Mouse (Mus musculus) layer of hippocampus, adult 18-20 months (tissue): Measurements from ENCODE around the gene Zfp541. TPM values are rescaled to one million over a fixed set of nuclear protein-coding genes. Genes with fewer than 3 reads are reported as not detected.

Source experiments
- DNase-seq, 2 experiments: peaks; one replicate each; pipeline ENCODE4 v3.0.0; 2022; ENCODE audit warnings: low spot score in 2 of 2
- total RNA-seq, 2 experiments: library from RNA; stranded (reverse); gene quantifications; 2 replicates each; pipeline ENCODE4 v1.2.3; 2021

Gene Zfp541
- total RNA-seq, 2 experiments from 2014 or later, result 0.41 to 0.89 TPM

DNA sequence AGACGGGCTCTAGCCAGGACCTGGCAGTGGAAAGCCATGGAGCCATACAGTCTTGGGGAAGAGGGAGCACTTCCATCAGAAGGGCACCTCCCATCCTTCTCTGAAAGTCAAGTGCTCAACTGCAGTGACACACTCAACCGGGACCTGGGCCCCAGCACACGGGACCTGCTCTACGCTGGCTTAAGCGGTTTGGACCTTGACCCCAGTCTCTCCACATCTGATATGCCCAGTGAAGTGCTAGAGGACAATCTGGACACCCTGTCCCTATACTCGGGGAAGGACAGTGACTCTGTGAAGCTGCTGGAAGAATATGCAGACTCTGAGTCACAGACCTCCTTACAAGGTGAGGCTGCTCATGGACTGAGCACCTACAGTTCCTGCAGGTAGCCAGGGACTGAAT, 10.3 kb downstream of the Zfp541 start:
- no peak for DNase-seq

DNA sequence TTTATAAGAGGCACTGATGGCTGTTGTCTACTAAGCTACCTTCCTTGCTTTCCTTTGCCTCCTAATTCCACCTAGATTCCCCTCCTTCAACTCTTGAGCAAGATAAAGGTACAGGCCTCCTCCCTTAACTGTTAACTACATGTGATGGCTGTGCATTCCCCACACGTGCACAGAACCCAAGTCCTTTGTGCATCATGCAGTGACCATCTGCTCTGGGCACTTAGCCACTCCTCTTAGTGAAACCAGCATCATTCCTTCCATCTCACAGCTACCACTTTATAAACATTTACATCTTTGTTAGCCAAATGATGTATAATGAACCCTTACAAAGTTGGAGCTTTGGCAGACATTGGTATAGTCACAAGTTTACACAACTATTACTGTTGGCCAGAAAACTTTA, 18.3 kb downstream of the Zfp541 start:
- no peak for DNase-seq

DNA sequence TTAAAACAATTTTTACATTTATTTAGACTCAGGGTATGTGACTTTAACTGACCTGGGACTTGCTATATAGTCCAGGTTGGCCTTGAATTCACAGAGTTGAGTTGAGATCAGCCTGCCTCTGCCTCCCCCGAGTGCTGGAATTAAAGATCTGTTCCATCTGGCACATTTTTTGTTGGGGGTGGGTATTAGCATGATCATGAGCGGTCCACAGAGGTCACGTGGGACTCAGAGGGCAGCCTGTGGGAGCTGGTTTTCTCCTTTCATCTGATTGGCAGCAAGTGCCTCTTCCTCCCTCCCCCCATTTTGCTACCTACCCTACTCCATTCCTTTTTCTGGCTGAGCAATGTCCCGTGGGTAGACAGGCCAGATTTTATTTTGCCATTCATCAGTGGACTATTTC, 19.0 kb downstream of the Zfp541 start:
- DNase-seq, result no peak

DNA sequence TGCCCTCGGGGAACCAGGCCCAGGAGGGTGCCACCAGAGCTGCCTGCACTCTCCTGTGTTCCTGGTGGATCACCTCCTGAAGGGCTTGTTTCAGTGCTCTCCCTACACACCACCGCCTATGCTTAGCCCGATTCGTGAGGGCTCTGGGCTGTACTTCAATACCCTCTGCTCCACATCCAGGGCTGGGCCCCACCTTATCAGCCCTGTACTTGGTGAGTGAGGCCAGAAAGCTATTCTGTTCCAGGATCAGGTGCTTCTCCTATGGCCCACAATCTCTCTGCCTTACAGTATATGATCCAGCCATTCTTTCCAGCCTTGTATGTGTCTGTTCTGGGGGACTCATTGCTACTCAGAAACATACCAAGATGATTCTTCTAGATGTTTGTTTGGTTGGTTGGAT, 21.7 kb downstream of the Zfp541 start:
- no peak for DNase-seq

DNA sequence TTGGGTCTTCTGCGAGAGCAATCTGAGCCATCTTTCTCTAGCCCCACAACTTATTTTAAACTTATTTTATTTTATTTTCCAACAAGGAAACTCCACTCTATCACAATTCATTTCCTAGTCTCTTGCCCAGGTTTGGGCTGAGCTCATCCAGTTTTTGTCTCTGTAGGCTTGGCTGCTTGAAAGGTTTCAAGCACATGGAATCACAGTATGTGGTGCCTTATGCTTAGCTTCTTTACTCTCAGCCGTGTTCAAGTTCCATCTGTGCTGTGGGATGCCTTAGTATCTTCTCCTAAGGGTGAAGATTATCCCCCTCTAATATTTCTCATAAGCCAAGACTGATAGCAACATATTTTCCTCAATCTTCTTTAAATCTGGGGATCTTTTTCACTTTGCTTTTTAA, 26.0 kb downstream of the Zfp541 start:
- peak in 1 of 2 experiments; percentile 75 for DNase-seq

DNA sequence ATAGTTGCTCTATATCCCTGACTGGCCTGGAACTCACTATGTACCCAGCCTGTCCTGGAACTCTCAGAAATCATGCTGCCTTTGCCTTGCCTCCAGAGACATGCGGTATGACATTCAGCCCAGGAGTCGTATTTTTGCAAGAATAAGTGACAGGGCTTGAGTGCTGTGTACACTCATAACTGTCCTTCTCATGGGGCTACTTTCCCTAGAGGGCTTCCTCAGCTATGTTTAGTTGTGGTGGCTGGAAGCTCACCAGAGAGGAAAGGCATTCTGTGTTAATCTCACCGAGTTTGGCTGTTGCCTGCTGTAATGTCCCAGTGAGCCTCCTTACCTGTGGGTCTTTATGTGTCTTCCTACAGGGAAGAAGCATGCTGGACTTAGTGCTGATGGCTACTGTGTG, 33.0 kb downstream of the Zfp541 start:
- DNase-seq, result no peak

DNA sequence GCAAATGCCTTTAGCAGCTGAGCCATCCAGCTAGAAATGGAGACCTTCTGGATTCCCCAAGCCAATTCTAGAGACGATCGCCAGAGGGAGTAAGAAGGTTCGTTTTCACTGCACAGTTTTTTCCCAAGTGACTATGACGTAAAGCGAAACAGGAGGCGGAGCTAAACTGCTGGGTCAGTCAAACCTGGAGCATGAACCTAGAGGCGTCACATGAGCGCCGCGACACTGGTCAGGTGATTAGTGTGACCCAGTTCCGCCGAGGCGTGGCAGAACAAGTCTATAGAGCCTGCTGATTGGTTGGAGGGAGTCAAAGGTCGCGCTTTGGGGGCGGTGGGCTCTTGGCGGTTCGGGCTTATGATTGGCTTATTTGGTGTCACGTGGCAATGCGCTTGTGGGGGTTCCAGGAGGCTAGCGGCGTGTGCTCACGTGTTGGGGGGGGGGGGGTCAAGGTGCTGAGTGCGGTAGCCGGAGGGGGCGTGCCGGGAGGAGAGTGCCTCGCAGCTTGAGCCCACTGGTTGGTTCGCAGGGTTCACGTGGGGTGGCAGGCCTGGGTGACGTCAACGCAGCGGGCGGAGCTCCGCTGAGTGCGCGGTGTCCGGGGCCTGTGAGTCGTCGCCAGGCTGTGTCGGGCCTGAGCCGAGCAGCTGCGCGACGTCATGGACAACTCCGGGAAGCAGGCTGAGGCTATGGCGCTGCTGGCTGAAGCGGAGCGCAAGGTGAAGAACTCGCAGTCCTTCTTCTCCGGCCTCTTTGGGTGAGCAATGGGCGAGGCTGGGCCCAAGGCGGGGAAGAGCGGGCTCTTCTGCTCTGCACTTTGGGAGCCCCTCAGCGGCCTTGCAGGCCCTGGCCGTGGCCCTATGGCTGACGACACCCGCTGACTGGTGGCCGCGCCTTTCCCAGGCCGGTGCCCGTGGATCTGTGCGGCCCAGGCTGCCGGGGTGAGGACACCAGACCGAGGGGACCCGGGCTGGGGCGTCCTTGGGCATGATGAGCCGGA, 36.7 kb downstream of the Zfp541 start, which contains the start of gene Napa:
Napa (plus strand) TSS at position 438 of the 997 bp plus-strand sequence.
- DNase-seq, result peak; percentile 99 to 100

DNA sequence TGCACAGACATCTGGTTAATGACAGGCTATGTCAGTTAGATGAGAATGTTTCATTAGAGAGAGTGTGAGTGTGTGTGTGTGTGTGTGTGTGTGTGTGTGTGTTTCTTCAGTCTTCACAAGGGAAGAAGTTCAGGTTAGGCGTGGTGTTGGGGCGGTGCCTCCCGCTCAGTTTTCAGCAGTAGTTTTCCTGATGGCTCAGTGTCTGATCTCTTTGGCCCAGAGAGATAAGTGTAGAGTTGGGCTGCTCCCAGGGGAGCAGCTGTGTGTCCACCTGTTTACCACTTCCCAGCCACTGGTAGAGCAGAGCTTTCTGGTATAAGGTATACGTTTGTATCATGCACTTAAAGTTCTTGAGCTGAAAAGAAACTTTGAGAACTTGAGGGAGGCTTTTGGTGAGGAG, 38.3 kb downstream of the Zfp541 start:
- no peak for DNase-seq

DNA sequence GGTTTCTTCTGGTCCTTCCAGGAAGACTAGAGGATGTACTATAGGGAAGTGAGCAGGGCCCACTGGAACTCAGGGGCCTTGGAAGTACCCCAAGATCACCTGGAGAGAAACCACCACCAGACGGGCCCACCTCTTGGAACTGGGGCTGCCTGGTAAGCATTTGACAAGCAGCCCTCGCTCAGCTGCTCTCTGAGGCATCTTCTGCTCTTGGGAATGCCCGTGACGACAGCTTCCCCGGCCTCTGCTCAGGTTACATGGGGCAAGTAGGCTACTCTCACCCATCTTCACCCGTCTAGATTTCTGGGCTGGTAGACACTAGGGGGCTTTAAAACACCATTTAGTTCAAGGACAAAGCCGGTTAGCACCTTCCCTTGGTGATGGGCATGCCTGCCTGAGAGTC, 39.5 kb downstream of the Zfp541 start:
- DNase-seq, result no peak

DNA sequence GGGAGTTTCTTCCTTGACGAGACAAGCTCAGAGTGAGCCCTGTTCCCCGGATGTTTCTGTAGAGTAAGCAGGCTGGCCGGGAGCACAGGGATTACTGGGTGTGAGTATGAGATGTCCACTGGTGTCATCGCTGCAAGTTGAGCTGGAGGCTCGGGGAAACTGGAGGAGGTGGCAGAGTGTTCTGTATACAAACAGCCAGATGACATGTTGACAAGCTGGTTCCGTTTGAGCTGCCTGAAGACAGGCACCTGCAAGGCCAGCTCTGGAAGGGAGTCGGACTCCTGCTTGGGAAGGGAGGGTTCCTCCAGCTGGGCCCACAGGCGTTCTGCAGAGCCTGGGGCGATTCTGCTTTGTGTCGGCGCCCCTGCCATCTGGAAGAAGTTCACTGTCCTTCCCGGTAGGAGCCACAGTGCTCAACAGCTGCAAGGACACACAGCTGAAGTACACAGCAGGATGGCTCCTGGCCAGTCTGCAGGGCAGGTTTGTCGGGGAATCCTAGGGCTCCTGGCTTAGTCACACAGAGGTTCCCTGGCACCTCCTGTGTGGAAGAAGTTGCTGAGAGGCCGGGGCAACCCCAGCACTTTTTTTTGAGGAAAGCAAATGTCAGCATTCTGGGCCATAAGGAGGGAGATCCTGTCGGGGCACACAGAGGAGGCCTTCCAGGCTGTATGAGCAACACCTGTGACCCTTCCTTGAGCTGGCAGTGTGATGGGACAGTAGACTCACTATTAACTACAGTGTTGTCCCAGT, 40.3 kb downstream of the Zfp541 start:
- DNase-seq, result no peak

DNA sequence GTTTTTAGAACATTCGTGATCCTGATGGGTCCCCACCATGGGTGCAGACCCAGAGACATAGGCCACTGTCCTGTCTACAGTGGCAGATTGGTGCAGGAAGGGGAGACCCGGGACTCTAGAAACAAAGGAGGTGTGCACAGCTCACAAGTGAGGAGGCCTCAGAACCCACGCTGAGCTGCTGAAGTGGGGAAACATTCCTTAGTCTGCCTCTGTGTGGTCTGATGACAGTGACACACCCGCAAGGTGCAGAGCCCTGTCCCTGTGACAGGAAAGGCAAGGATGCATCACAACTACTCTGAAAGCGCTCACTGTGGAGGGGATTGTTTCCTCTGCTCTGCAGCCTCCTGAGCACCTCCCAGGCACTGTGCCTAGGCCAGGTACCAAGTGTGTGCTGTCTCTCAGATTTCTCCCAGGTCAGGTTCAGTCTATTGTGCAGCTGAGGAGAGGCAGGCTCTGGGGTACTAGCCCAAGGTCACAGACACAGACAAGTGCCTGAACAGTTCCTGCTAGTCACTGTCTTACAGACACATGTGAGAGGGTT, 41.1 kb downstream of the Zfp541 start:
- no peak for DNase-seq

DNA sequence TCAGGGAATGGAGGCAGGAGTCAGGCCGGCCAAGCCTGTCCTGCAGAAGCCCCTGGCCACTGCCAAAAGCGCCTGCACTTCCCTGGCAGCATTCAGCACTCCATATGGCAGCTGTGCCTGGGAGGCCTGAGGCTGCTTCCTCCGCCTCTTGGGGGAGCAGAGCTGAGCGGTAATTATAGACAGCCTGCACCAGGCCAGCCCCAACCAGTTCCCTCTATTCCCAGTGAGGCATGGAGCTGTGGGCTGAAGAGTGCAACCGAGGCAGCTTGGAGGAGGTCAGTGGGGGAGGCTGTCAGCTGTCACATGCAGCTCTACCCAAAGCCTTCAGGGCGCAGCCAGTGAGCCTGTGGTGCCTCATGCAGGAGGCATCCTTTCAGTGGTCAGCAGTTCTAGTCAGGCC, 42.1 kb downstream of the Zfp541 start:
- DNase-seq, result peak; percentile 85 to 88

DNA sequence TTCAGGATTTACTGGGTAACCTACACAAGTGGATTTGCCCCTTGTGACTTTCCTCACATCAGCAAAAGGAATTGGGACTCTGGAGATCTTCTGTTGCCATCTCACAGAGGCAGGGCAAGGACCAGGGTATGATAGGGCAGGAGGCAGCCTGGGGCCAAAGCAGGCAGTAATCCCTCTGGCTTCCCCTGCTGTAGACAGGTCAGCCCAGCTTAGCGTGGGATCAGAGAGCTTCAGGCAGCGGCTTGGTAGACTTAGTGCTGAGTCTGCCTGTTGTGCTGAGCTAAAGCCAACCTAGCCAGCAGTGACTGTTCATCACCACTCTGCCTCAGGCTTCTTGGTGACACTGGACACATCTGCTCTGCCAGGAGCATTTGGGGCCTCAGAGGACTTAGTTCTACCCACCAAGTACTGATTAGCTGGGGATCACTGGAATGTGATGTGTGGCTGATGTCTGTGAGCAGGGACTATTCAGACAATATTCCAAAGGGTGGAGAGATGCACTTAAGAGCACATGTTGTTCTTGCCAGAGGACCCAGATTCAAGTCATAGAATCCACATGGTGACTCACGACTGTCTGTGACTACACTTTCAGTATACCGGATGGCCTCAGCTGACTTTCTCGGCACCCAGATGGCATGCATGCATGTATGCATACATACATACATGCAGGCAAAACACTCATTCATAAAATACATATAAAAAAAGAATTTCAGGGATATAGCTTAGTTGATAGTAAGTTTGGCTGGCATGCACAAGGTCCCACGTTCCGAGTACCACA, 43.2 kb downstream of the Zfp541 start:
- peak in 1 of 2 experiments; percentile 48 for DNase-seq

DNA sequence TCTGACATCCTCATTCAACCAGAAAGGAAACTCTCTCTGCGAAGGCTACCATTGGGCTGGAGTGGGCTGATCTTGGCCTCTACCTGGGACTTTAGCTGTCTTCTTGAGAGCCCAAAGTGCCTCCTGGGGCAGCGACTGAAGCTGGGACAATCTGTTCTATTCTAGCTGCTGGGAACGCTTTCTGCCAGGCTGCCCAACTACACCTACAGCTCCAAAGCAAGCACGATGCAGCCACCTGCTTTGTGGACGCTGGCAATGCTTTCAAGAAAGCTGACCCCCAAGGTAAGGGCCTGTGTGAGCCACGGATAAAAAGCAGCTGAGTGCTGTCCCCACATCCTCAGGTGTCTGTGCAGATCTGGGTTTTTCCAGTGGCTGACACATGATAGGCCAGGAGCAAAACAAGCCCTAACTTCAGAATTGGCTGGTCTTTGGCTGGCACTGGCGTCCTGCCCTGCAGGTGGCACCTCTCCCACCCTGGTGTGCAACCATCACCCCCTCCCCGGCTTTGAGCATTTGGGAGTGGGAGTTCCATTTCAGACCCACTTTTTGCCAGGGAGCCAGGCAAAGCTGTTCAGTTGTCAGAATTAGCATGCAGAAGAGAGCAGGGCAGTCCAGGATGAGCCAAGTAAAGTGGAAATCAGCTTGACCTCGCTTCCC, 47.4 kb downstream of the Zfp541 start:
- peak in 1 of 2 experiments; percentile 66 for DNase-seq

DNA sequence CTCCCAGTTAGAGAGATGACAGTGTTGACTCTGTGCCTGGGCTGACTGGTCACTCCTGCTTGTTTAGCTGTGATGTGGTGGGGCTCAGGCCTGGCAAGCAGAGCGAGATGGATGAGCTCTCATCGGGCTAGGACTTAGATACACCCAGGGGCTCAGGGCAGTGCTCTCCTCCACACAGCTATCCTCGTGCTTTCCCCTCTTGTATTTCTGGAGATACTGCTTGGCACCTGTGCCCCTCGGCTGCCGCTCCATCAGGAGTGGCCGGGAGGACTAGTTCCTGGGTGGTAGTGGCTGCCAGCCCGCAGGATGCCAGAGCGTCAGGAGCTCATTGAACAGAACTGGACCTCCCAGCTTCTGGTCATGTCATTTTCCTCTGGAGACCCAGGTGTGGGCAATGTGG, 48.5 kb downstream of the Zfp541 start:
- DNase-seq, result no peak

DNA sequence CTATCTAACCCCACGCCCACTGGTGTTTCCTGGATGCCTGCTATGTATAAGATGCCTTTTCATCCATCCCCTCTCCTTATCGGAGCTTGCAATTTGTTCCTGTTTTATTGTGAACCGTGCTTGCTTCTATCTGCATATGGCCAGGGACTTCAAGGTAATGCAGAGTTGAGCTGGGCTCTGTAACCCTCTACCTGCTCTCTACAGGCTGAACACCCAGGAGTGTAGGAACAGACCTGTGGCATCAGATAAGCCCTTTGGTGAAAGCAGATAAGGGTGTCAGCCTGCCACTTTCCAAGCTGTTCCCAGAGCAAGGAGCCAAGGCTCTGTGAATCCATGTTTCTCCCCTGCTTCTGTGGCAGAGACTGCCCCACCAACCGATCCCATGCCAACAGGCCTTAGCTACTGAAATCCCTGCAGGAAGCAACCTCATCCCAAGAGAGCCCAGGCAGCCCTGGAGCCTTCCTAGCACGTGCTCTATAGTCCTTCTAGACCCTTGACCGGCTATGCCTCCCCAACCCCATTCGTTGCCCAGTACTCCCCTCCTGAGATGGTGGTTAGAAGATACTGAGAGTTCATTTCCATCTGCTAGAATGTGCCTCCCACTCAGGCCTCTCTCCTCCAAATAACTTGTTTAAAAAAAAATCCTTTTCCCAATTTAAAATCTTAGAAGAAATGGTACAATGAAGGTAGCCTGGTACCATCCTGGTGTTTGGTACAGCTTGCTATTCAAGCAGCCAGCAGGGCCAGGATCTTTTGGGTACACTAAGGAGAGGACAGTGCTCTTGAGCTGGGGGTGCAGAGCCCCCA, 49.9 kb downstream of the Zfp541 start:
- DNase-seq, result peak in 1 of 2 experiments; percentile 39

DNA sequence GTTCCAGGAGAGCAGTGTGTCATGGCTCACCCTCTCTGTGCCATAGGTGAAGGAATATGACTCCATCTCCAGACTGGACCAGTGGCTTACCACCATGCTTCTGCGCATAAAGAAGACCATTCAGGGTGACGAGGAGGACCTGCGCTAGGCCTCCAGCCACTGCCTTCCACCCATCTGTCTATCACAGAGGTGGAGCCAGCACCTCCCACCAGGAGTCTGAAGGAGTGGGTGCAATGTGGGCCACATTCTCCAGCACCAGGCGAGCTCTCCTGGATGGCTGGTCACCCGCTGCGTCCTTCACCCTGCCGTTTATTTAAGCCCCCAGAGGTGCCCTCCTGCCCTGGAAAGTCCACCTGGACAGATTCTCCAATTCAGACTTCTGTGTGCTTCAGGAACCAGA, 54.8 kb downstream of the Zfp541 start:
- DNase-seq, result no peak

DNA sequence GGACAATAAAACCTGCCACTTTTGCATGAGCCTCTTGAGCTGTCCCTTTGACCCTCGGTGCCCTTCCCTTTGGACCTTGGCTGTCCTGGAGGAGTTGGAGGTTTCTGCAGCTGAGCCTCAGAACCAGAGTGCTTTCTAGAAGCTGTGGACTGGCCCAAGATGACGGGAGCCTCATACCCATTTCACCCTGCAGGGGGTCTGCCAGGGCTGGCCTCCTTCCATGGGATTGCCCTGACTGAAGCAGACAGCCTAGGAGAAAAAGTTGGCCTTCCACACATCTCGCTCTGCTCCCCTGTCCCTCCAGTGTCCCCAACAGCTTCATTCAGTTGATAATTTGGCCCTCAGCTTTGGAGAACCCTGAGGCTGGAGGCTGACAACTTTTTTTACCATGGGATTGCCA, 55.5 kb downstream of the Zfp541 start:
- no peak for DNase-seq

DNA sequence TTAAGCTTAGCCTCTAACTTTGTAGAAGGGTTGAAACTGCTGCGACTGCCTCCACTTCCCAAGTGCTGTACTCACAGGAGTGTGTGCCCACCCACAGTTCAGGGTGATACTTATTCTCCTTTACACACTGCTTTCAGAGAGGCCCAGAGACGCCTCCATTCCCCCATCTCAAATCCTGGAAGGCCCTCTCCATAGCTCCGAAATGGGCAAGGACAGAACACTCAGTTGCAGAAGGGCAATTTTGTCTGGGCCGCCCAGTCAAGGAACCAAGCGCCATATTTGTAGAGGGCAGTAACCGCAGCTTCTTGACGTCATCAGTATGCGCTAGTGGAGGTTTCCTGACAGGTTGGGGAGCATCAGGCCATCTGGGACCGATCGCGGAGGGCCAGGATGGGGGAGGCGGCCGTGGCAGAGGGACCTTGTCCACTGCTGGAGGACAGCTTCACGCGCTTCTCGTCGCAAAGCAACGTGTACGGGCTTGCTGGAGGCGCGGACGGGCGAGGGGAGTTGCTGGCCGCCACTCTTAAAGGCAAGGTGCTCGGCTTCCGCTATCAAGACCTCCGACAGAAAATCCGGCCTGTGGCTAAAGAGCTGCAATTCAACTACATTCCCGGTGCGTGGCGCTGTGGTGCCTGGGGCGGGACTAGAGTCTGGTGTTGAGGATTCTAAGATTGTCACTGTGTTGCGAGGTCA, 58.1 kb downstream of the Zfp541 start, which contains the start of gene Kptn:
Kptn (plus strand) TSS at position 327 of the 693 bp plus-strand sequence.
- peak; percentile 89 to 94 for DNase-seq
